Mouse (Mus musculus) spleen, adult 2 months (tissue): Measurements from ENCODE around the gene Olfr830.

ENCODE experiments used
- CTCF ChIP-seq: fragments of 200-500 bp; IDR thresholded peaks from 2 replicates; pipeline ENCODE4 v1.5.1; 2011; ENCODE audit warnings: mild to moderate bottlenecking, inconsistent platforms; ENCODE audit not compliant: insufficient read depth, insufficient read length, insufficient replicate concordance; ENCODE audit errors: extremely low read depth
- POLR2A ChIP-seq: fragments of 200-500 bp; IDR thresholded peaks from 2 replicates; pipeline ENCODE4 v1.6.1; 2011; ENCODE audit warnings: low read depth, low read length, inconsistent platforms

GRCm38 (mm10) chr9:18874393-18874792, at the start of gene Olfr830:
- TF ChIP-seq CTCF (no peak), POLR2A (no peak)
